Mouse (Mus musculus) urinary bladder, postnatal 10 days (tissue): ENCODE measurements around the gene Csnk1e.
"Not testable (repeated sequence)": the region's sequence is repeated elsewhere in the genome, so short reads cannot be mapped to it uniquely, and the experiment has no call there.

Experiments used
- DNase-seq: peaks from one replicate; pipeline ENCODE4 v3.0.0; 2022; ENCODE audit warnings: low spot score

Csnk1e gene

GRCm38 (mm10) chr15:79455106-79455810, at the start of gene Csnk1e:
TSS of gene Csnk1e (minus strand) at chr15:79455566.
- DNase-seq = no peak

- no peak for DNase-seq
Observed at GRCm38 (mm10) chr15:79504707-79505452, 49.5 kb upstream of the Csnk1e start, which contains the start of gene Kcnj4. TSS of gene Kcnj4 (minus strand) at chr15:79505241.

- no peak for DNase-seq
Observed at GRCm38 (mm10) chr15:79503438-79503837, 48.1 kb upstream of the Csnk1e start.

- no peak for DNase-seq
Observed at GRCm38 (mm10) chr15:79502891-79503341, 47.5 kb upstream of the Csnk1e start.

GRCm38 (mm10) chr15:79500110-79500509, 44.7 kb upstream of the Csnk1e start:
- DNase-seq = no peak

GRCm38 (mm10) chr15:79493527-79493926, 38.2 kb upstream of the Csnk1e start:
- DNase-seq = no peak

GRCm38 (mm10) chr15:79489463-79489862, 34.1 kb upstream of the Csnk1e start:
- no peak for DNase-seq

- no peak for DNase-seq
Observed at GRCm38 (mm10) chr15:79481181-79481688, 25.9 kb upstream of the Csnk1e start.

- no peak for DNase-seq
Observed at GRCm38 (mm10) chr15:79477227-79477626, 21.9 kb upstream of the Csnk1e start.

GRCm38 (mm10) chr15:79473638-79474355, 18.4 kb upstream of the Csnk1e start:
- no peak for DNase-seq

GRCm38 (mm10) chr15:79473042-79473441, 17.7 kb upstream of the Csnk1e start:
- DNase-seq = no peak

- no peak for DNase-seq
Observed at GRCm38 (mm10) chr15:79471095-79471494, 15.7 kb upstream of the Csnk1e start.

GRCm38 (mm10) chr15:79470583-79470982, 15.2 kb upstream of the Csnk1e start:
- no peak for DNase-seq

GRCm38 (mm10) chr15:79469577-79469976, 14.2 kb upstream of the Csnk1e start:
- no peak for DNase-seq

- DNase-seq = peak; percentile 75
Observed at GRCm38 (mm10) chr15:79466601-79467286, 11.4 kb upstream of the Csnk1e start.

GRCm38 (mm10) chr15:79456546-79456945, 1.2 kb upstream of the Csnk1e start:
- DNase-seq = no peak

GRCm38 (mm10) chr15:79456104-79456503, 738 bp upstream of the Csnk1e start:
- not testable (repeated sequence) for DNase-seq

- no peak for DNase-seq
Observed at GRCm38 (mm10) chr15:79453831-79454230, 1.5 kb downstream of the Csnk1e start.

GRCm38 (mm10) chr15:79448041-79448440, 7.3 kb downstream of the Csnk1e start:
- no peak for DNase-seq

GRCm38 (mm10) chr15:79445786-79446654, 9.3 kb downstream of the Csnk1e start:
- DNase-seq = no peak
